Mouse (Mus musculus): ENCODE measurements around the gene Gm11037.

Gm11037 gene

GRCm38 (mm10) chr2:131152166-131152730, 19.0 kb downstream of the Gm11037 start:
- DNase-seq: no peak

DNA sequence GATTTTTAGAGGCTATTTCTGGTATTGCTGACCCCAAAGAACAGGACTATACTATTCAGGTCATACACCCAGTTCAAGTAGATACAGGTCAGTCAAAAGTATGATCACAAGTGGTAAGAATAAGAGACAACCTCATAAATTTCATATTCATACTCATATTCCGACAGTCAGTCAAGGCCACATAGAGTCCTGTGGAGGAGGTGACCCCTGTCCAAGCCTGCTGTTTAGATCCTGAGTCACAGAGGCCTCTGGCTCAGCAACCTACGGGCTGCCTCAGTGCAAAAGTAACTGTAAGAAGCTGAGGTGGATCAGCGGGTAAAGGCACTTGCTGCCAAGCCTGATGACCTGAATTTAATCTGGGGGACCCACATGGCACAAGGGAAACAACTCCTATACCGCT, 20.7 kb downstream of the Gm11037 start:
- DNase-seq: no peak

DNA sequence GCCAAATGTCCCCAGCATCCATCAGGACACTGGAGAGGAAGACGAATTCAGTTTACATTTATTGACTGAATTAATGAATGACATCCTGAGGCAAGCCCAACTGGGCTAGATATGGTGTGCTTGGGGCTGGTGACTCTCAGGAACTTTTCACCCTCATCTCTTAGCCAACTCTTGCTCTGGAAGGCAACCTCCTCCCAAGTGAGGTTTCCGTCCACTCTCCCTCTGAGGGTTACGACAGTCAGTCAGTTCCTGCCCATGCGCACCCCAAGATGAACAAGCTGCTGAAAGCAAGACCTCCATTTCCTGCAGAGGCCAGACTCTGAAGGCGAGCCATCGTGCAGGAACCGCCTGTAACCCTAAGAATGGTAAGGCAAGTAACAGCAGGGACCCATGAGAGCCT, 23.7 kb downstream of the Gm11037 start:
- no peak for DNase-seq

DNA sequence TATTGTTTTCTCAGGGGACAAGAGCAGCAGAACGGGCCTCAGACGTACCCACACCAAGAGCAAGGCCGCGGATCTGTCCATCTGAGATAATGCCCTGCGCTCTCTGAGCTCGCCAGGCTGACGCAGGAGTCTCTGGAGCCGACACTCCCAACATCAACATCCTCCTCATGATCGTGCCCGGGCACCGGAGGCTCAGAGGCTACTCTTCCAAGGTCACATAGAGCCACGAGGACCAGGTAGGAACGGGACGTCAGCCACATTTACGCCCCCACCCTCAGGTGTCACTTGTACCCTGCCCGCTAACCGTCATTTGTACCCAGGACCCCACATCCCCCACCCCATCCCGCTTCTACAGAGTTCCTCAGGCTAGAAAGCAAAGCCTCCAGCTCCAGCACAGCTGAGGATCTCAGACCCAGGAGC, 26.2 kb downstream of the Gm11037 start:
- DNase-seq: no peak

DNA sequence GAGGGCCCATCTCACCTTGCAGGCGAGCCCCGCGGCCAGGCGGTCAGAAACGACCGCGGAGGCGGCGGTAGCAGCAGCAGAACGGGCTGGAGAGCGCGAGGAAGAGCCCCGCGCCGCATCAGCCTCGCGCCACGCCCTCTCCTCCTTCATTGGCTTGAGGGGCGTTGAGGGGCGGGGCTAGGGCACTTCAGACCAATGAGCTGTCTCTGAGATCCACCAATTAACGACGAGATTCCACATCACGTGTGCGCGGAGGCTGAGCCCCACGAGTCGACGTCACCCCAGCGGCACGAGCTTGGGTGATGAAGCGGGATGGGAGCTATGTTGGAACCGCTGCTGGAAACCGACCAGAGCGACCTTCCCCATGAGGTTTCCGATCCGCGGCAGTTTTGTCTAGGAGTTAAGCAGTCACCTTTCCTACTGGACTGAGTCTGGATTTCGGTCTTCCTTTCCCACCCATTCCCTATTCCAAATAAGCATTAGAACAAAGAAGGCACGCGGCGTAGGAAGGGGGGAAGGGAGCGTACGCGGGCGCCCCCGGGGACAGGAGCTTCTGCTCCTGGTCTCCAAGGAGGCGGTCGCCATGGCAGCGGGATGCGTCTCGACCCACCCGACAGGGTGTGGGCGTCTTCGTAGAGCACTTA, 26.8 kb downstream of the Gm11037 start, which contains the start of gene 1700037H04Rik:
TSS of gene 1700037H04Rik (minus strand) at position 144 of the 644 bp plus-strand sequence.
- DNase-seq: peak; percentile 97 to 98

DNA sequence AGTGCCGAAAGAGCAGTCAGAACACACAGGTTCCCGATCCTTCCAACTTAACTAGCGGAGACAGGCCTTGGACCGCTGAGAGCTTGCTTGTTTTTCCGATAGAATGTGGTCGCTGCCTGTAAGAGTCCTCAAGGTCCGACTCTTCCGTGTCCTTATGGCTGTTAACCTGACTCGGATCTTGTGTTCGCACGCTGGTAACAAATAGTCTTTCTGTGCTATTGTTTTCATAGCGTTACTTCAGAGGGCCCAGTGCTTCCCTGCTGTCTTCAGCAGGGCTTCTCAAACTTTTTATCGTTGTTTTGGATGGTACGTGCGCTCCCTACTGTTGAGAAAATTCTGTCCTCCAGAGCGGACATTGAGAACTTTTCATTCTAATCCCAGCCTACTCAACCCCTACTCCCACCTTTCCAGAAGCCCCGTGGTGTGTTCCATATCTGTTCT, 27.4 kb downstream of the Gm11037 start:
- no peak for DNase-seq

- DNase-seq: no peak
These were observed 30.6 kb downstream of the Gm11037 start for GRCm38 (mm10) chr2:131163924-131164323.

DNA sequence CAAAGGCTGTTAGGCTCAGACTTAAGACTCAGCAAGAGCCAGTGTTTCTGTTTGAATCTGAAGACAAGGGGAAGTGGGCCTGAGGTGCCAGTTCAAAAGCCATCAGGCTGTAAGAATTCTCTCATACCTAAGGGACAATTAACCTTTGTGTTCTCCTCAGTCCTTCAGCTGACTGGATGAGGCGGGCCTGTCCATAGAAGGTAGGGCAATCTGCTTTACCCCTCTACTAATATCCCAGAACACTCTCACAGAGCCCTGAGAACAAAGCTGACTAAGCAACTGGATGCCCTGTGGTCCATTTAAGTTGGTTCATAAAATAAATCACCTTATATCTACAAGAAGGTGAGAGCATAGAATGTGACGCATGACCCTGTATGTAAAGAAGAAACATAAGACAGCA, 32.9 kb downstream of the Gm11037 start:
- DNase-seq: no peak

- no peak for DNase-seq
These were observed 34.7 kb downstream of the Gm11037 start for GRCm38 (mm10) chr2:131167984-131168383.

GRCm38 (mm10) chr2:131168914-131169313, 35.6 kb downstream of the Gm11037 start:
- no peak for DNase-seq

DNA sequence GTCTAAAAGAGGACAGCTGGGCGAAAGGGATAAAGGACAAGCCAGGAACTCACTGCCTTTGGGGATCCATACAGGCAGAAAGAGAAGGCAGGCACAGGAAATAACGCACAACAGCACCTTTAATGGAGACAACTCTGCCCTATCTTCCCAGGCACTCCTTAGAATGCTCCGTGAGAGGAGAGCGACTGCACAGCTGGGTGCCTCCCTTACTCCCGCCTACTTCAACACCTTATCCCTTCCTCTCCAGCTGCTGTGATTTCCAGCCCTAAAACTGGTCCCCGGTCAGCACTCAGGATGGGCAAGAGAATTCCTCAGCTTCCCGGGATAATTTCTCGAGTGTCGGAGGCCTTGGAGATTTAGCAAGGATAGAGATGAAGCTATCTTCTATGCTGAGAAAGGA, 37.6 kb downstream of the Gm11037 start:
- DNase-seq: no peak

DNA sequence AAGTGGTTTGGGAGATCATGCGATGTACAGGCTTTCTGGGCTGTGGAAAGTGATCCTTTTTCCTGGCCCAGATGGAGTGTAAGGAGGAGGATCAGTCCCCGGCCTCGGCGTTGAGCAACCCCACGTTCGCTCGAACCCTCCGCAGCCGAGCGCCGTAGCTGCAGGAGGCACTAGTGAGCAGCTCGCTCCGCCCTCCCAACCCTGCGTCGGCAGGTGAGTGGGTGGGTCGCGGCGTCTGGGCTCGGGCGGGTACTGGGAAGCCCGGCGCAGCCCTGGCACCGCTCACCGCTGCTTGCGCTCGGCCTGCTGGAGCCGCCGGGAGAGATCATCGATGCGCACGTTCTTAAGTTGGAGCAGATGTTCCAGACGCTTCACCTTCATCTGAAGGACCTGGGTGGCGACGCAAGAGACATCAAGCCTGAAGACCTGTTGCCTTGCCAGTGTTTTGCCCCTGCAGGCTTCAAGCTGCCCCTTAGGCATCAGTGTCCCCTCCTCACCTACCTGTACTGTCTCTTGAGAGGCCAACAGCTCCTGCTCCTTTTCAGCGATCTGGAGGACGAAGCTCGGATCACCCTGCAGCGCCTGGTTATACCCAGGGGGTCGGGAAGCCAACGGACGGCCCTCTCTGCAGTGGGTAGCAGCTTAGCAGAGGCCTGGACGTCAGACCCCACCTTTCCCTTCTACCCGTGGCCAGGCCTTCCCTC, 38.3 kb downstream of the Gm11037 start:
- DNase-seq: peak; percentile 58 to 68

DNA sequence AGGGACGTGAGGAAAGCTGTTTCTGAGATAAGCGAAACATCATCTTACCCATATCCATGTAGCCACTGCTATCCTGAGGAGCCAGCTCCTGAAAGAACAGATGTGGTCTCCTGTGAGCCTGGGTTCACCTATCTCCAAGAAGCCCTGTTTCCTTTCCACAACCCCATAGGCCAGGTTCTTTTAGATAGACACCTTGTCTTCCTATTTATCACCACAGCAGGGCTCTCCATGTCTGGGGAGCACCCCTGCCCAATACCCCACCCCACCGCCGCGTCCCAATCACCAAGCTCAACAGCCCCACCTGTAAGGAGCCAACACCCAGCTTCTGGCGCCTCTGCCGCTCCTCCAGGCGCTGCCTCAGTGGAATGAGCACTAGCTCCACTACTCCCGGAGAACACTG, 39.0 kb downstream of the Gm11037 start:
- no peak for DNase-seq

- peak; percentile 55 to 78 for DNase-seq
These were observed 41.4 kb downstream of the Gm11037 start for GRCm38 (mm10) chr2:131174700-131175099.

GRCm38 (mm10) chr2:131175286-131175944, 42.1 kb downstream of the Gm11037 start:
- no peak for DNase-seq

DNA sequence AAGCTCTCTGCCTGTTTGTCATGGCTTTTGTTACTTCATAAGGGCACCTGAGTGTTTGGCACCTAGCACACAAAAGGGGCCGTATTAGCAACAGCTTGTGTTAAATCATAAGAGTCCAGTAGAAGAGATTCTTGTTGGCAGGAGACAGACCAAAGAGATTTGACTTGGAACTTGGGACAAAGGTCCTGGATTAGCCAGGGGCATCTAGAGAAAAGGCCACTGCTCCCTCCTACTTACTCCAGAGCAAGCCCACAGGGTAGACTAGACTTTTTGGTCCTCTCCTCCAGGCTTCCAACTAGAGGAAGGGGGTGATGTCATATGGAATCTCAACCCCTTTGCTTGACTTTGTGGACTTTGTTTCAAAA, 42.6 kb downstream of the Gm11037 start:
- DNase-seq: no peak

GRCm38 (mm10) chr2:131176491-131176890, 43.2 kb downstream of the Gm11037 start:
- DNase-seq: no peak

DNA sequence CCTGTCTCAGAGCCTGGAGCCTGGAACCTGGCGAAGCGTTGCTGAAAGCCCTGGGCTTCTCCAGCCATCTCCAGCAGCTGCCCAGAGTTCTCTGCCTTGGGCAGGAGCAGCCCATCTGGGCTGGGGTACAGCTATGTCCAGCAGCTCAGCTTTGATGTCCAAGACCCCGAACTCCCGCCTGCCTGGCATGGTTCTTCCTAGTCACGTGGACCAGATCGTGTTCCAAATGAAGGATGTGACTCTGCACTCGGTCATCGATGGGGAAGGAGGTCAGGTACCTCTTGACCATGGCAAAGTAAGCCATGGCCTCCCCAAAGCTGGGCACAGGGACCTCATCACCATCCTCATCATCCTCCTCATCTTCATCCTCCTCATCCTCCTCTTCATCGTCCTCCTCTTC, 44.6 kb downstream of the Gm11037 start:
- DNase-seq: peak; percentile 33 to 37

DNA sequence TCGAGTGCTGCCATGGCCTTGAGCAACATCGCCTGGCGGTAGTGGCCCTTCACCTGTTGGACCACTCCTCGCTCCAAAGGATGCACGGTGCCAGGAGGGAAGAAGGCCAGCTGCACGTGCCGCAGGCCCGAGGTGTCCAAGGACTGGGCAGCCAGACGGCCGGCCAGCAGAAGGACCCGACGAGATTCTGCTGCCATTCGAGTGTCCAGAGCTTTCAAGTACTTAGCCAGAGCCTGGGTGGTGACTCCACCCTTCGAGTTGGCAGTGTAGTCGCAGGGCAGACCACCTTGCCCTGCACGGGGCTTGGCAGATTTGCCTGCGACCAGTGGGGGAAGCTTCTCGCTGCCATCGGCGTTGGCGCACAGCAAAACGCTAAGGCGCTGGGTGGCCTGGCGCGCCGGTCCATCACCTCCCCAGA, 45.5 kb downstream of the Gm11037 start:
- peak; percentile 59 to 66 for DNase-seq

GRCm38 (mm10) chr2:131179246-131179886, 46.1 kb downstream of the Gm11037 start:
- DNase-seq: peak; percentile 75 to 82

GRCm38 (mm10) chr2:131179990-131180587, 46.8 kb downstream of the Gm11037 start, which contains the start of gene Cenpb:
Cenpb (minus strand) TSS chr2:131180067.
- DNase-seq: peak; percentile 91 to 94
